Mouse (Mus musculus) embryonic facial prominence, embryonic 12.5 days (tissue): ENCODE data around the gene Arpc4. TPM values are rescaled to one million over a fixed set of nuclear protein-coding genes. Genes with fewer than 3 reads are reported as not detected.

Experiments
- ATAC-seq: fragments of 200-750 bp; cut with Nextera tagmentation; 2 replicates; pipeline ENCODE4 v1.8.0; 2017; ENCODE audit not compliant: insufficient number of reproducible peaks, insufficient read depth, low FRiP score, low TSS enrichment
- H3K27ac ChIP-seq: fragments of 300-500 bp; sonication (generic); 2 replicates; pipeline ENCODE4 v1.5.1; 2016; ENCODE audit warnings: mild to moderate bottlenecking
- H3K27me3 ChIP-seq: fragments of 300-500 bp; sonication (generic); 2 replicates; pipeline ENCODE4 v1.6.1; 2016; ENCODE audit warnings: mild to moderate bottlenecking, moderate library complexity
- H3K36me3 ChIP-seq: fragments of 300-500 bp; sonication (generic); 2 replicates; pipeline ENCODE4 v1.6.1; 2016; ENCODE audit warnings: mild to moderate bottlenecking
- H3K4me1 ChIP-seq: fragments of 300-500 bp; sonication (generic); 2 replicates; pipeline ENCODE4 v1.6.1; 2016
- H3K4me2 ChIP-seq: fragments of 300-500 bp; sonication (generic); replicated peaks from 2 replicates; pipeline ENCODE4 v1.6.1; 2016; ENCODE audit warnings: mild to moderate bottlenecking, moderate library complexity
- H3K4me3 ChIP-seq: fragments of 300-500 bp; sonication (generic); 2 replicates; pipeline ENCODE4 v1.5.1; 2016; ENCODE audit warnings: mild to moderate bottlenecking
- H3K9ac ChIP-seq: fragments of 300-500 bp; sonication (generic); 2 replicates; pipeline ENCODE4 v1.6.1; 2016; ENCODE audit warnings: mild to moderate bottlenecking, moderate library complexity
- H3K9me3 ChIP-seq: fragments of 300-500 bp; sonication (generic); 2 replicates; pipeline ENCODE4 v1.6.1; 2016; ENCODE audit warnings: mild to moderate bottlenecking, moderate library complexity
- WGBS: fragments of 180-500 bp; shearing (Covaris S2); methylation state at CpG from one replicate; pipeline ENCODE4 v1.1.7; 2016; 5-methylcytosine and 5-hydroxymethylcytosine counted together
- polyA plus RNA-seq: library from polyadenylated mRNA; unstranded; fragments of >200 nt; fragmentation: Nextera tagmentation; extraction: Ambion mirVana; gene quantifications from 2 replicates; pipeline ENCODE4 v1.2.1, GENCODE M21; 2016

Arpc4 gene
- polyA plus RNA-seq, 1 experiment from 2014 or later: 364 TPM

GRCm38 (mm10) chr6:113390715-113391114 lies 12.8 kb downstream of the Arpc4 start:
- H3K27me3 ChIP-seq: no peaks in the 10 kb centered on the region
- peaks cover 19% of the 10 kb centered on the region; the same call in 1 of the 2 replicates for H3K4me1 ChIP-seq
- 89% methylated on average over 3 of the region's 3 CpGs for WGBS
- H3K9ac ChIP-seq: no peak overlapping the region
- H3K4me2 ChIP-seq: no peak overlapping the region
- ATAC-seq: no peak
- H3K36me3 ChIP-seq: peaks cover 47% of the 10 kb centered on the region
- H3K27ac ChIP-seq: no peak overlapping the region
- H3K9me3 ChIP-seq: no peaks in the 10 kb centered on the region
- H3K4me3 ChIP-seq: no peak overlapping the region

- Histone ChIP-seq H3K4me3 (peak overlapping the region; percentile 46), H3K4me1 (peaks cover 19% of the 10 kb centered on the region; the same call in 1 of the 2 replicates), H3K36me3 (peaks cover 42% of the 10 kb centered on the region), H3K9ac (peak overlapping the region; percentile 61), H3K27ac (0 out of 2 replicates have a peak overlapping the region, but pooled peaks have one; percentile 64), H3K4me2 (peak overlapping the region; percentile 92), H3K9me3 (no peaks in the 10 kb centered on the region), H3K27me3 (no peaks in the 10 kb centered on the region)
- 0 out of 2 replicates have a peak, but pooled peaks have one; percentile 7 for ATAC-seq
- WGBS: 27% methylated on average over 10 of the region's 10 CpGs
These were observed 14.1 kb downstream of the Arpc4 start for GRCm38 (mm10) chr6:113392015-113392386.

- Histone ChIP-seq H3K9ac (peak overlapping the region; percentile 61), H3K4me2 (peak overlapping the region; percentile 92), H3K36me3 (peaks cover 37% of the 10 kb centered on the region), H3K4me3 (peak overlapping the region; percentile 46), H3K9me3 (no peaks in the 10 kb centered on the region), H3K4me1 (peaks cover 19% of the 10 kb centered on the region; the same call in 1 of the 2 replicates), H3K27me3 (no peaks in the 10 kb centered on the region), H3K27ac (peak overlapping the region; percentile 64)
- peak; percentile 87 for ATAC-seq
- WGBS: under 1% methylated on average over 51 of the region's 51 CpGs
These were observed 14.6 kb downstream of the Arpc4 start for GRCm38 (mm10) chr6:113392387-113393071.

DNA sequence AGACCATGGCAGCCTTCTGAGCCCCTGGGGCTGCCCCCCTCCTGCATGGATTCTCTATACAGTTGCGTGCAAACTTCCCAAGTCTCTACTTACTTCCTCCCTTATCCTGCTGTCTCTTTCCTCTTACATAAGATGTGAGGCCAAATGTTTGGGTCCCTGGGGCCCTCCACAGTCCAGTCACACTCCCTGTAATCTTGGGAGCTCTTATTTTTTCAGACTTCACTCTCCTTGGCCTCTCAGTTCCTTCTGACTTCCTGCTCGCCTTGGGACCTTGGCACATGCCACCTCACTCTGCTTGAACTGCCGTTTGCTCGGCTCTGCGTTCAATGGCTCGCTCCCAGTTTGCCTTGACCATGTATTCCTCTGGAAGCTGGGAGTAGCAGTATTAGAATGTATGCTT lies 16.0 kb downstream of the Arpc4 start:
- Histone ChIP-seq H3K4me1 (peaks cover 19% of the 10 kb centered on the region; the same call in 1 of the 2 replicates), H3K4me2 (no peak overlapping the region), H3K27ac (no peak overlapping the region), H3K4me3 (no peak overlapping the region), H3K9me3 (no peaks in the 10 kb centered on the region), H3K27me3 (no peaks in the 10 kb centered on the region), H3K9ac (no peak overlapping the region), H3K36me3 (peaks cover 23% of the 10 kb centered on the region)
- ATAC-seq: no peak
- WGBS: 88% methylated on average over 6 of the region's 6 CpGs

GRCm38 (mm10) chr6:113394811-113395210 lies 16.9 kb downstream of the Arpc4 start:
- Histone ChIP-seq H3K4me2 (no peak overlapping the region), H3K9me3 (no peaks in the 10 kb centered on the region), H3K4me1 (peaks cover 18% of the 10 kb centered on the region; the same call in 1 of the 2 replicates), H3K4me3 (no peak overlapping the region), H3K9ac (no peak overlapping the region), H3K27me3 (no peaks in the 10 kb centered on the region), H3K27ac (no peak overlapping the region), H3K36me3 (peaks cover 15% of the 10 kb centered on the region)
- no peak for ATAC-seq
- 95% methylated on average over 11 of the region's 11 CpGs for WGBS

- H3K9me3 ChIP-seq: no peaks in the 10 kb centered on the region
- no peak overlapping the region for H3K9ac ChIP-seq
- H3K27ac ChIP-seq: no peak overlapping the region
- 88% methylated on average over 6 of the region's 6 CpGs for WGBS
- no peaks in the 10 kb centered on the region for H3K27me3 ChIP-seq
- no peak overlapping the region for H3K4me3 ChIP-seq
- H3K4me1 ChIP-seq: peaks cover 15% of the 10 kb centered on the region; the same call in 1 of the 2 replicates
- peaks cover 8% of the 10 kb centered on the region for H3K36me3 ChIP-seq
- ATAC-seq: no peak
- H3K4me2 ChIP-seq: no peak overlapping the region
These were observed 17.6 kb downstream of the Arpc4 start for GRCm38 (mm10) chr6:113395501-113395900.

DNA sequence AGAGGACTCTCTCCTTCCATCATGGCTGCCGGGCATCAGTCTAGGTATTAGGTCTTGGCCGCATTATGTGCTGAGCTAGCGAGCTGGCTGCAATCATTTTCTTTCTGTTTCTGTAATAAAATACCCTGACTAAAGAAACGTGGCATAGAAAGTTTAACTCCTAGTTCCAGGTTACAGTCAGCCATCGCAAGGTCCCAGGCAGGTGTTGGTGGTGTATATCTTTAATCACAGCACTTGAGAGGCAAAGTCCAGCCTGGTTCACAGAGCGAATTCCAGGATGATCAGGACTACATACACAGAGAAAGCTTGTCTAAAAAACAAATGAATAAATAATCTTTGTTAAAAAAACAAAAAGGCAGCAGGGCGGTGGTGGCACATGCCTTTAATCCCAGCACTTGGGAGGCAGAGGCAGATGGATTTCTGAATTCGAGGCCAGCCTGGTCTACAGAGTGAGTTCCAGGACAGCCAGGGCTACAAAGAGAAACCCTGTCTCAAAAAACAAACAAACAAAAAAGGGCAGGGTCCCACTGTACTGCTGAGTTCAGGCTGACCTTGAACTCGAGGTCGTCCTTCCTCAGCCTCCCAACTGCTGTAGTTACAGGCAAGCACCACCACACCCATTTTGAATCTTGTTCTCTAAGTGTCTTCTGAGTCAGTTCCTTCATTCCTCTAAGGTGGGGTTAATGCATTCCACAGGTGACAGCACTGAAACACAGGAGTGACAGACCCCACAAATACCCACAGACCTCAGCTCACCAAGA lies 18.5 kb downstream of the Arpc4 start:
- peaks cover 15% of the 10 kb centered on the region; the same call in 1 of the 2 replicates for H3K4me1 ChIP-seq
- H3K9me3 ChIP-seq: no peaks in the 10 kb centered on the region
- no peak overlapping the region for H3K4me2 ChIP-seq
- H3K27ac ChIP-seq: no peak overlapping the region
- H3K27me3 ChIP-seq: no peaks in the 10 kb centered on the region
- no peak for ATAC-seq
- no peak overlapping the region for H3K9ac ChIP-seq
- WGBS: 82% methylated on average over 10 of the region's 10 CpGs
- H3K36me3 ChIP-seq: 0 out of 2 replicates have a peak, but pooled peaks cover 6% of the 10 kb centered on the region
- H3K4me3 ChIP-seq: no peak overlapping the region

- Histone ChIP-seq H3K9ac (no peak overlapping the region), H3K4me1 (no peaks in the 10 kb centered on the region), H3K4me3 (no peak overlapping the region), H3K4me2 (no peak overlapping the region), H3K9me3 (no peaks in the 10 kb centered on the region), H3K27me3 (no peaks in the 10 kb centered on the region), H3K36me3 (no peaks in the 10 kb centered on the region), H3K27ac (no peak overlapping the region)
- WGBS: 92% methylated on average over 13 of the region's 13 CpGs
- no peak for ATAC-seq
These were observed 24.2 kb downstream of the Arpc4 start for GRCm38 (mm10) chr6:113402094-113402493.

GRCm38 (mm10) chr6:113404649-113405448 lies 26.9 kb downstream of the Arpc4 start:
- H3K9ac ChIP-seq: no peak overlapping the region
- 78% methylated on average over 12 of the region's 12 CpGs for WGBS
- H3K27me3 ChIP-seq: no peaks in the 10 kb centered on the region
- no peak overlapping the region for H3K4me2 ChIP-seq
- no peak for ATAC-seq
- H3K4me1 ChIP-seq: peaks cover 5% of the 10 kb centered on the region; the same call in 1 of the 2 replicates
- no peak overlapping the region for H3K27ac ChIP-seq
- H3K4me3 ChIP-seq: no peak overlapping the region
- H3K36me3 ChIP-seq: no peaks in the 10 kb centered on the region
- H3K9me3 ChIP-seq: no peaks in the 10 kb centered on the region

DNA sequence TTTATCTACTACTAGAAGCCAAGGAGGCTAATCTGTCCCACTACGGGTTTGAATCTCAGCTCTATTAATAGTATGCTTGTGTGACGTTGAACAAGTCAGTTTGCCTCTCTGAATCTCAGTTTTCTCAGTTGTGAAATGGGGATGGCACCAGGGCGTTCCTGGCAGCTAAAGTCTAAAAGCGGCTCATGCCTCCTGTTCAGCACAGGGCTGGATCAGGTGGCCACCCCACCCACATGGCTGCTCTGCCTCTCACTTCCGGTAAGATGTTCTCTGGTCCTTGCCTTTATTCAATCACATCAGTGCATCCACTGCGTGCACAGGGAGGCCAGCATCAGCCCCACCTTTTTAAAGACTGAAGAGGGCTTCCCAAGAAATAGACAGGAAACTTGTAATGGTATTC lies 27.6 kb downstream of the Arpc4 start:
- no peak overlapping the region for H3K27ac ChIP-seq
- no peaks in the 10 kb centered on the region for H3K9me3 ChIP-seq
- H3K4me1 ChIP-seq: peaks cover 5% of the 10 kb centered on the region; the same call in 1 of the 2 replicates
- no peak for ATAC-seq
- 88% methylated on average over 6 of the region's 6 CpGs for WGBS
- H3K9ac ChIP-seq: no peak overlapping the region
- no peak overlapping the region for H3K4me3 ChIP-seq
- H3K4me2 ChIP-seq: no peak overlapping the region
- H3K36me3 ChIP-seq: no peaks in the 10 kb centered on the region
- no peaks in the 10 kb centered on the region for H3K27me3 ChIP-seq

- no peaks in the 10 kb centered on the region for H3K9me3 ChIP-seq
- no peak overlapping the region for H3K27ac ChIP-seq
- H3K4me2 ChIP-seq: no peak overlapping the region
- no peaks in the 10 kb centered on the region for H3K27me3 ChIP-seq
- H3K36me3 ChIP-seq: no peaks in the 10 kb centered on the region
- H3K4me3 ChIP-seq: no peak overlapping the region
- ATAC-seq: no peak
- 78% methylated on average over 9 of the region's 9 CpGs for WGBS
- H3K4me1 ChIP-seq: peaks cover 5% of the 10 kb centered on the region; the same call in 1 of the 2 replicates
- no peak overlapping the region for H3K9ac ChIP-seq
These were observed 28.8 kb downstream of the Arpc4 start for GRCm38 (mm10) chr6:113406683-113407082.
